Mouse (Mus musculus) cerebellum, adult 11-12 months (tissue): Measurements from ENCODE around the gene Gm28051.
A peak's percentile ranks its signal among the peaks of the same experiment; 100 is the strongest.

ENCODE experiments used
- DNase-seq: peaks from one replicate; pipeline ENCODE4 v3.0.0; 2022

The Gm28051 gene

GRCm38 (mm10) chr12:102683438-102683837, 74.1 kb downstream of the Gm28051 start:
- DNase-seq: no peak

GRCm38 (mm10) chr12:102682722-102683299, 74.8 kb downstream of the Gm28051 start:
- DNase-seq: no peak

GRCm38 (mm10) chr12:102682085-102682484, 75.5 kb downstream of the Gm28051 start:
- DNase-seq: no peak

- no peak for DNase-seq
Measured at GRCm38 (mm10) chr12:102681590-102681989, 76.0 kb downstream of the Gm28051 start.

GRCm38 (mm10) chr12:102678820-102679219, 78.7 kb downstream of the Gm28051 start:
- no peak for DNase-seq

GRCm38 (mm10) chr12:102677089-102677488, 80.5 kb downstream of the Gm28051 start:
- no peak for DNase-seq

- no peak for DNase-seq
Measured at GRCm38 (mm10) chr12:102674556-102674955, 83.0 kb downstream of the Gm28051 start.

- DNase-seq: no peak
Measured at GRCm38 (mm10) chr12:102674123-102674522, 83.4 kb downstream of the Gm28051 start.

- DNase-seq: peak; percentile 75
Measured at GRCm38 (mm10) chr12:102672857-102673839, 84.4 kb downstream of the Gm28051 start.

- DNase-seq: no peak
Measured at GRCm38 (mm10) chr12:102672176-102672575, 85.4 kb downstream of the Gm28051 start.

- no peak for DNase-seq
Measured at GRCm38 (mm10) chr12:102670848-102671247, 86.7 kb downstream of the Gm28051 start.
